Mouse (Mus musculus) kidney, adult 11 months (tissue): Measurements from ENCODE around the gene Bbc3.
"Not testable (repeated sequence)": the region's sequence is repeated elsewhere in the genome, so short reads cannot be mapped to it uniquely, and the experiment has no call there.

ENCODE experiments used
- DNase-seq: peaks from one replicate; pipeline ENCODE4 v3.0.0; 2022

The Bbc3 gene

GRCm38 (mm10) chr7:16294837-16295236 lies 13.4 kb upstream of the Bbc3 start:
- peak; percentile 90 for DNase-seq

GRCm38 (mm10) chr7:16295321-16295900 lies 12.8 kb upstream of the Bbc3 start:
- DNase-seq, result peak; percentile 82

- no peak for DNase-seq
These were observed 12.0 kb upstream of the Bbc3 start for GRCm38 (mm10) chr7:16296146-16296545.

GRCm38 (mm10) chr7:16296766-16297390 lies 11.3 kb upstream of the Bbc3 start:
- DNase-seq, result peak; percentile 85

GRCm38 (mm10) chr7:16297616-16298015 lies 10.6 kb upstream of the Bbc3 start:
- no peak for DNase-seq

- no peak for DNase-seq
These were observed 9.3 kb upstream of the Bbc3 start for GRCm38 (mm10) chr7:16298927-16299326.

- DNase-seq, result peak; percentile 84
These were observed 8.7 kb upstream of the Bbc3 start for GRCm38 (mm10) chr7:16299419-16300035.

GRCm38 (mm10) chr7:16307141-16307540 lies 1.1 kb upstream of the Bbc3 start:
- DNase-seq, result not testable (repeated sequence)

- DNase-seq, result no peak
These were observed 543 bp downstream of the Bbc3 start for GRCm38 (mm10) chr7:16308555-16309317.

- DNase-seq, result peak; percentile 83
These were observed 1.3 kb downstream of the Bbc3 start for GRCm38 (mm10) chr7:16309318-16310019.

- peak; percentile 67 for DNase-seq
These were observed 1.9 kb downstream of the Bbc3 start for GRCm38 (mm10) chr7:16310020-16310520.

GRCm38 (mm10) chr7:16310521-16311452 lies 2.6 kb downstream of the Bbc3 start:
- peak; percentile 15 for DNase-seq

GRCm38 (mm10) chr7:16311453-16312004 lies 3.3 kb downstream of the Bbc3 start:
- peak; percentile 29 for DNase-seq

GRCm38 (mm10) chr7:16312011-16312671 lies 3.9 kb downstream of the Bbc3 start:
- no peak for DNase-seq

- DNase-seq, result peak; percentile 67
These were observed 4.6 kb downstream of the Bbc3 start for GRCm38 (mm10) chr7:16312672-16313311.

- peak; percentile 62 for DNase-seq
These were observed 5.5 kb downstream of the Bbc3 start for GRCm38 (mm10) chr7:16313481-16314220.

- DNase-seq, result no peak
These were observed 6.1 kb downstream of the Bbc3 start for GRCm38 (mm10) chr7:16314221-16314775.

GRCm38 (mm10) chr7:16315222-16315759 lies 7.1 kb downstream of the Bbc3 start:
- peak; percentile 45 for DNase-seq

GRCm38 (mm10) chr7:16317094-16317493 lies 8.9 kb downstream of the Bbc3 start:
- no peak for DNase-seq
